Mouse (Mus musculus): ENCODE measurements around the gene Tep1. TPM values are rescaled to one million over a fixed set of nuclear protein-coding genes. Genes with fewer than 3 reads are reported as not detected.
"Not testable (repeated sequence)": the region's sequence is repeated elsewhere in the genome, so short reads cannot be mapped to it uniquely, and the experiment has no call there.

Gene Tep1
- 10.3 and 10.6 TPM in 2 replicates for polyA plus RNA-seq (2014; fragmentation: Nextera tagmentation; extraction: Ambion mirVana)

DNA sequence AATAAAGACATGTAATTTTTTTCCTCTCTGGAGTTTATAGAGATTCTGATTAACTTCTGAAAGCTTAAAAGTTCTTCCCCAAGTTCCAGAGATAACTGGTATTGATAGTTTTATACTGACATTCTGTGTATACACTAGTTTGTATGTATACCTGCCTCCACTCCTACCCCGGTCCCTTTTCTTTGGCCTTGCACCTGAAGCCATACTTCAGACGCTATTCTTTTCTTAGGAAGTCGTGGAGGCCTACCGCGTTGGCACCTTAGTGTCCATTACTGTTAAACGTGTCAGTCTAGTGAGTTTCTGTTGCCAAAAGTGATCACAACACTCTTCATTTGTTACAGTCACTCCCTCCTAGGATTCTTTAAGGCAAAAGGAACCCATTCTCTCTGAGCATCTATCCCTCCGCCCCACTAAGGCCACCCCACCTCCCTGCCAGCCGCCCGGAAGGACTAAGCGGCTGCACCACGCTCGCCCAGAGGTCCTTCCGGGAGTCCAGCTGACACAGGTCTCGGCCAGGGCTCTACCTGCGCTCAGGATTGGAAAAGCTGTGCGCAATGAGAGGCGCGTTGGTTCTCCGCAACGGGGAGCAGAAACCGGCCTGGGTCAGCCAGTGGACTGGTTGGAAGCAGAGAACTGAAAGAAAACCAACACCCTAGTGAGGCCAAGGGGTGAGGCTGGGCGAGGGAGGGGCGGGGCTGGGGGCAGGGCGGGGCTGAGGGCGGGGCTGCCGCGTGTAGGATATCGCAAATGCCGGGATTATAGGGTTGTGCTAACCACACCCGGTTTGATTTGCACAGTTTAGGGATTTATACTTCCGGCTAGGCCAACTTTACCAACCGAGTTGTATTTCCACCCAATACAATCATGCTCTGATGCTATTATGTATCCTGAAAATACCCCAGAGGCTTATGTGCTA lies at the start of gene Tep1:
TSS of gene Tep1 (minus strand) at position 672 of the 916 bp plus-strand sequence.
- peak within 1 kb of the TSS; percentile 62 for H3K9ac ChIP-seq (ENCODE audit: low read depth, low read length)
- H3K27me3 ChIP-seq (ENCODE audit: control insufficient read depth, insufficient read depth, low read length) = no peaks in the 10 kb centered on the region
- 7% methylated on average over 28 of the region's 32 CpGs for WGBS
- peak within 1 kb of the TSS; percentile 59 for H3K4me2 ChIP-seq (replicated peaks; ENCODE audit: low read depth, low read length)
- H3K4me1 ChIP-seq (ENCODE audit: control insufficient read depth, insufficient read depth, low read length) = no peaks in the 10 kb centered on the region
- H3K4me3 ChIP-seq (ENCODE audit: low read length) = peak within 1 kb of the TSS; percentile 56
- H3K27ac ChIP-seq (ENCODE audit: low read depth, low read length) = peak within 1 kb of the TSS; percentile 65; the same call in 1 of the 2 replicates
- no peaks in the 10 kb centered on the region for H3K9me3 ChIP-seq (ENCODE audit: control insufficient read depth, low read length)
- ATAC-seq (ENCODE audit: low FRiP score, low TSS enrichment) = peak; percentile 95
- H3K36me3 ChIP-seq (ENCODE audit: control insufficient read depth, insufficient read depth, low read length) = no peaks in the 10 kb centered on the region

DNA sequence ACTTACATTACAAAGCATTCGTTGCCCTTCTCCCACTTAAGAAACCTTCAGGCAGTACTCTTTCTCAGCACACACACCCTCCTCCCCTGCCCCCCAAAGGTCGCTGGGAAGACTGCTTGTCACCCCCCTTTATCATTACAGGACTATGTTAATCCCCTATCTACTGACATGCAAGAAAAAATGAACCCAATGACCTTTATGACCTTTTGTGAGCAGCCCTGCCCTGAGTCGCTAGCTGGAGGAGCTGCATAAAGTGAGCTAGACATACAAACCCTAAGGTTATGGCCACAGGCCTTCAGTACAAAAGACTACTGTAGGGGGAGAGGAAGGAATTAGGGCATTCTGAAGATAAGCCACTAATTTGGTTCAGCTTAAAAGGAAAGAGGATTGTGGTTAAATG lies 41.0 kb upstream of the Tep1 start:
- no peaks in the 10 kb centered on the region for H3K4me1 ChIP-seq (ENCODE audit: control insufficient read depth, insufficient read depth, low read length)
- no peak overlapping the region for H3K27ac ChIP-seq (ENCODE audit: low read depth, low read length)
- H3K27me3 ChIP-seq (ENCODE audit: control insufficient read depth, insufficient read depth, low read length) = no peaks in the 10 kb centered on the region
- no peak overlapping the region for H3K4me2 ChIP-seq (replicated peaks; ENCODE audit: low read depth, low read length)
- no peak overlapping the region for H3K9ac ChIP-seq (ENCODE audit: low read depth, low read length)
- ATAC-seq (ENCODE audit: low FRiP score, low TSS enrichment) = no peak
- peaks cover 35% of the 10 kb centered on the region for H3K36me3 ChIP-seq (ENCODE audit: control insufficient read depth, insufficient read depth, low read length)
- H3K9me3 ChIP-seq (ENCODE audit: control insufficient read depth, low read length) = no peaks in the 10 kb centered on the region
- H3K4me3 ChIP-seq (ENCODE audit: low read length) = no peak overlapping the region
- 59% methylated on average over 3 of the region's 3 CpGs for WGBS

DNA sequence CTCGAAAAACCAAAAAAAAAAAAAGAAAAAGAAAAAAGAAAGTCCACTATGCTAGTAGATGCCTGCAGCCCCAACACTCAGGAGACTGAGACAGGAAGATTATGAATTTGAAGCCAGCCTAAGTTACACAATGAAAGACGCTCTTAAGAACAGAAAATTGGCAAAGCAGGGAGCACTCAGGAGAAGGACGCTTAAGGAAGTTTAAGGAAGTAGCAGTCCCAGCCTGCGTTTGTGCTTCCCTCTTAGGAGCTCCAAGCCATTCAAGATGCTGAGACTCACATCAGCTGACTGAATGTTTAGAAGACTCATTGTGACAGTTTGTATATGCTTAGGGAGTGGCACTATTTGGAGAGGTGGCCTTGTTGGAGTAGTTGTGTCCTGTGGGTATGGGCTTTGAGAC lies 37.8 kb upstream of the Tep1 start:
- H3K4me1 ChIP-seq (ENCODE audit: control insufficient read depth, insufficient read depth, low read length) = no peaks in the 10 kb centered on the region
- ATAC-seq (ENCODE audit: low FRiP score, low TSS enrichment) = no peak
- no peaks in the 10 kb centered on the region for H3K27me3 ChIP-seq (ENCODE audit: control insufficient read depth, insufficient read depth, low read length)
- H3K9me3 ChIP-seq (ENCODE audit: control insufficient read depth, low read length) = no peaks in the 10 kb centered on the region
- no peak overlapping the region for H3K4me3 ChIP-seq (ENCODE audit: low read length)
- H3K9ac ChIP-seq (ENCODE audit: low read depth, low read length) = no peak overlapping the region
- 81% methylated on average over 4 of the region's 4 CpGs for WGBS
- peaks cover 9% of the 10 kb centered on the region; the same call in 1 of the 2 replicates for H3K36me3 ChIP-seq (ENCODE audit: control insufficient read depth, insufficient read depth, low read length)
- H3K4me2 ChIP-seq (replicated peaks; ENCODE audit: low read depth, low read length) = no peak overlapping the region
- H3K27ac ChIP-seq (ENCODE audit: low read depth, low read length) = no peak overlapping the region

DNA sequence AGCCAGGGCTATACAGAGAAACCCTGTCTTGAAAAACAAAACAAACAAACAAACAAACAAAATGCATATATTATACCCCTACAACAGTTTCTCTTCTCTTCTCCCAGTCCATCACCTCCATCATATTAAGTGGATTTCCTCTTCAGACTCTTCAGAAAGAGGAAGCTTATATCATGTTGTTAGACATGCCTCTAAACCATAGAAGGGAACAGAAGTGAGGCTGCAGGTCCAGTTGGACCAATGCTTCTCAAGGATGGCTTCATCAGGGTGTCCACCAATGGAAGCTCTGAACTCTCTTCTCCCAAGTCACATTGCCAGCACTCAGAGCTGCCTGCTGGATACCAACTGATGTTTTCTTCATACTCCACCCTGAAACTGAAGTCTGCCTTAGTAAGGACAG lies 35.0 kb upstream of the Tep1 start:
- H3K4me1 ChIP-seq (ENCODE audit: control insufficient read depth, insufficient read depth, low read length); H3K9ac ChIP-seq (ENCODE audit: low read depth, low read length); ATAC-seq (ENCODE audit: low FRiP score, low TSS enrichment); H3K27me3 ChIP-seq (ENCODE audit: control insufficient read depth, insufficient read depth, low read length); H3K27ac ChIP-seq (ENCODE audit: low read depth, low read length); H3K36me3 ChIP-seq (ENCODE audit: control insufficient read depth, insufficient read depth, low read length); H3K4me3 ChIP-seq (ENCODE audit: low read length); H3K4me2 ChIP-seq (replicated peaks; ENCODE audit: low read depth, low read length); H3K9me3 ChIP-seq (ENCODE audit: control insufficient read depth, low read length): not testable (repeated sequence)

DNA sequence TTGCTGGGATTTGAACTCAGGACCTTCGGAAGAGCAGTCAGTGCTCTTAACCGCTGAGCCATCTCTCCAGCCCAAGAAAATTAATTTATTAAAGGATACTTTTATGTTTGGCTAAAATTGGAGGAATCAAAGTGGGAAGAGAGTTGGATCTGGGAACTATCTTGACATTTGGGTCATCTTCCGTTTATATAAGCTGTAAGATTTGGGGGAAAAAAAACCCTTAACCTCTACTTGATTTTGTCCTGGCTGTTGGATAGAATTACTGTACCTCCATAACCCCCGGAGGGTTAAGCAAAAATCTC lies 34.4 kb upstream of the Tep1 start:
- no peak for ATAC-seq (ENCODE audit: low FRiP score, low TSS enrichment)
- 82% methylated on average over 4 of the region's 4 CpGs for WGBS
- Histone ChIP-seq H3K4me3 (ENCODE audit: low read length) (no peak overlapping the region), H3K27me3 (ENCODE audit: control insufficient read depth, insufficient read depth, low read length) (no peaks in the 10 kb centered on the region), H3K27ac (ENCODE audit: low read depth, low read length) (no peak overlapping the region), H3K9me3 (ENCODE audit: control insufficient read depth, low read length) (no peaks in the 10 kb centered on the region), H3K36me3 (ENCODE audit: control insufficient read depth, insufficient read depth, low read length) (no peaks in the 10 kb centered on the region), H3K4me1 (ENCODE audit: control insufficient read depth, insufficient read depth, low read length) (no peaks in the 10 kb centered on the region), H3K4me2 (replicated peaks; ENCODE audit: low read depth, low read length) (no peak overlapping the region), H3K9ac (ENCODE audit: low read depth, low read length) (no peak overlapping the region)

DNA sequence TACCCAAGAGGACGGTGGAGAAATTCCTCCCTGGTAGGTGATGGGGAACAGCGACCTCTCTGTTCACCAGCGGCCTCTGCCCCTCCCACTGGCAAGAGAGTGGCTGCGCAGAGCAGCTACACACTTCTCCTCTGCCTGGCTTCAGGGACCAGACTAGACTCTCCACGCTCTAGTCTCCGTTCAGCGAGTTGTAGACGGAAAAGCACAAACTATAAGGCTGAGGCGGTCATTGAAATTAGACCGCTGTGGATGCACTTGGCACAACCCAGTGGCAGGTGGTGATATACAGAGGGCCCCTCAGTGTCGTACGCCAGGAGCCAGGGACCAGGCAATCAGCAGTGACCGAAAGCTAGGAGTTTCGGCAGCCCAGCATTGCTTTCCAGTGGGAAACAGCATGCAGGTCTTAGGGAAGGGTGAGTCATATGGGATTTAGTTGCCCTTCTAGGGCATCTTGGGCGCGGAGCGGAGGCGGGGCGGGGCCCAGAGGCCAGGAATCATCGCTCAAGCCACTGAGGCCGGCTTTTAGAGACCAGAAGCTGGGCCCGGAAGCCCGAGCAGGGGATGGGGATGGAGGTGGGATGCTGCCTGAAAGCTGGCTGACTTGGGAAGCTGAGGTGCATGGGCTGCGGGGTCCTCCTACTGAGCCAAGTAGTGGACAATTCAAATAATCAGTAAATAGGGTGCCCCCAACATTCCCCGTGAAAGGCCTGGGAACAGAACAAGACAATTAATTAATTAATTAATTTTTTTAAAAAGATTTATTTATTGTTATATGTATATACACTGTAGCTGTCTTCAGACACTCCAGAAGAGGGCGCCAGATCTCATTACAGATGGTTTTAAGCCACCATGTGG lies 33.8 kb upstream of the Tep1 start:
- no peaks in the 10 kb centered on the region for H3K4me1 ChIP-seq (ENCODE audit: control insufficient read depth, insufficient read depth, low read length)
- H3K4me3 ChIP-seq (ENCODE audit: low read length) = peak overlapping the region; percentile 35
- peak; percentile 88 for ATAC-seq (ENCODE audit: low FRiP score, low TSS enrichment)
- no peaks in the 10 kb centered on the region for H3K9me3 ChIP-seq (ENCODE audit: control insufficient read depth, low read length)
- no peaks in the 10 kb centered on the region for H3K27me3 ChIP-seq (ENCODE audit: control insufficient read depth, insufficient read depth, low read length)
- WGBS = 3% methylated on average over 26 of the region's 26 CpGs
- H3K27ac ChIP-seq (ENCODE audit: low read depth, low read length) = no peak overlapping the region
- H3K9ac ChIP-seq (ENCODE audit: low read depth, low read length) = peak overlapping the region; percentile 47; the same call in 1 of the 2 replicates
- no peaks in the 10 kb centered on the region for H3K36me3 ChIP-seq (ENCODE audit: control insufficient read depth, insufficient read depth, low read length)
- H3K4me2 ChIP-seq (replicated peaks; ENCODE audit: low read depth, low read length) = peak overlapping the region; percentile 43

DNA sequence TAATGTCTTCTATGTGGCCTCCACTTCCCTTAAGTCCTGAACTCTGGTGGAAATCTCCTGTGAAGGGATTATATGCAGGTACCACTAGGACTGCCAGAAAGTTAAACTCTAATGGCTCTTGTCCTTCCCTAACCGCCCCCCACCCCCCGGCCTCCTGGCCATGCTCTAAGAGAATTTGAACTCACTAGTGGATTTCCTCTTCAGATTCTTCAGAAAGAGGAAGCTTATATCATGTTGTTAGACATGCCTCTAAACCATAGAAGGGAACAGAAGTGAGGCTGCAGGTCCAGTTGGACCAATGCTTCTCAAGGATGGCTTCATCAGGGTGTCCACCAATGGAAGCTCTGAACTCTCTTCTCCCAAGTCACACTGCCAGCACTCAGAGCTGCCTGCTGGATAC lies 27.6 kb upstream of the Tep1 start:
- H3K27ac ChIP-seq (ENCODE audit: low read depth, low read length); H3K27me3 ChIP-seq (ENCODE audit: control insufficient read depth, insufficient read depth, low read length); H3K9me3 ChIP-seq (ENCODE audit: control insufficient read depth, low read length); ATAC-seq (ENCODE audit: low FRiP score, low TSS enrichment); H3K9ac ChIP-seq (ENCODE audit: low read depth, low read length); H3K4me2 ChIP-seq (replicated peaks; ENCODE audit: low read depth, low read length); H3K4me3 ChIP-seq (ENCODE audit: low read length); H3K36me3 ChIP-seq (ENCODE audit: control insufficient read depth, insufficient read depth, low read length); H3K4me1 ChIP-seq (ENCODE audit: control insufficient read depth, insufficient read depth, low read length): not testable (repeated sequence)
- 91% methylated on average over 2 of the region's 2 CpGs for WGBS

DNA sequence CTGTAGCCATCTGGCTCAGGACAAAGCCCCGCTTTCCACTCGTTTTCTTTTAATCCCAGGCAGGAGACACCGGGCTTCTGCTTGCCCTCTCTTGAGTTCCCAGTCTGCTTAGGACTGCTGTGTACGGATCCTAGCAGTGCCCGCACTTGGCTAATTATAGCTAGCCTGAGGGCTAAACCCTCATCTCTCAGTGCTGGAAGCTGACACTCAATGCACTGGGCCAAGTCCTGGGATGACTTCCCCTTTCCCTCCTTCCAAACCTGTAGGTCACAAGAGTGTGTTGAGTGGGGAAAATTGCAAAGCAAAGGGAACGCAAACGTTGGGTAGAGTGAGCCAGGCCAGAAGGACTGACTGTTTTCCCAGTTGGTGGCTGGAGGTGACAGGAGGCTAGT lies 27.0 kb upstream of the Tep1 start, which contains the start of gene Klhl33:
TSS of gene Klhl33 (minus strand) at position 134 of the 392 bp plus-strand sequence.
- Histone ChIP-seq H3K4me1 (ENCODE audit: control insufficient read depth, insufficient read depth, low read length) (no peaks in the 10 kb centered on the region), H3K4me2 (replicated peaks; ENCODE audit: low read depth, low read length) (peak within 1 kb of the TSS; percentile 90), H3K36me3 (ENCODE audit: control insufficient read depth, insufficient read depth, low read length) (no peaks in the 10 kb centered on the region), H3K9ac (ENCODE audit: low read depth, low read length) (peak within 1 kb of the TSS; percentile 42), H3K27ac (ENCODE audit: low read depth, low read length) (no peak within 1 kb of the TSS), H3K4me3 (ENCODE audit: low read length) (peak within 1 kb of the TSS; percentile 42), H3K27me3 (ENCODE audit: control insufficient read depth, insufficient read depth, low read length) (peaks cover 8% of the 10 kb centered on the region), H3K9me3 (ENCODE audit: control insufficient read depth, low read length) (no peaks in the 10 kb centered on the region)
- 44% methylated on average over 7 of the region's 7 CpGs for WGBS
- ATAC-seq (ENCODE audit: low FRiP score, low TSS enrichment) = no peak
